Mouse (Mus musculus): ENCODE measurements around the gene Auts2. TPM values are rescaled to one million over a fixed set of nuclear protein-coding genes. Genes with fewer than 3 reads are reported as not detected.

Auts2 gene
- polyA plus RNA-seq, 1 experiment, result 10.4 TPM

- Histone ChIP-seq H3K27ac (ENCODE audit: insufficient read depth, low read depth, low read length) (no peak overlapping the region), H3K27me3 (ENCODE audit: control insufficient read depth, insufficient read depth, low read length) (no peaks in the 10 kb centered on the region), H3K36me3 (ENCODE audit: control insufficient read depth, insufficient read depth, low read length) (no peaks in the 10 kb centered on the region), H3K4me1 (ENCODE audit: control insufficient read depth, insufficient read depth, insufficient read length, low read length) (no peaks in the 10 kb centered on the region), H3K4me3 (ENCODE audit: low read depth, low read length) (no peak overlapping the region)
- 86% methylated on average over 7 of the region's 7 CpGs for WGBS
- TF ChIP-seq CTCF (IDR thresholded peaks at IDR 0.05; ENCODE audit: extremely low read depth, insufficient read length, insufficient replicate concordance, low read depth, low read length), result no peak
- TF ChIP-seq POLR2A (IDR thresholded peaks at IDR 0.05; ENCODE audit: low read depth, low read length), result no peak
Measured at GRCm38 (mm10) chr5:131948571-131949151, 594.5 kb downstream of the Auts2 start.

DNA sequence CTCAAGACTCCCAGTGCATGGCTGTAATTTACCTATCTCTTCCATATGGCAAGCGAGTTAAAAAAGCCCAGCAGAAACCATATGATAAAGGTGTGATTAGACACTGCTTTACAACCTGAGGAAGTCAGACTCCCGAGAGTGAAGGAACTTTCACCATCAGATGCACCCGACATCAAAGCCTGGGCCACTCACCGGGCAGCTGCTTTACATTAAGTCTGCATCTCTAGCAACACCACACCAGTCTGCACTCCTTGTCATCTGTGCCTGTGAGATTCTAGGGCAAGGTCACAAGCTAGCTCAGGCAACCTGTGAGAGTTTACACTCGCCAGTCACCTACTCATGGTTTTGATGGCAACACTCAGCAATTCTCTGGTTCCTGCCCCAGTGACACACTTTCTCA is 596.3 kb downstream of the Auts2 start:
- TF ChIP-seq POLR2A (IDR thresholded peaks at IDR 0.05; ENCODE audit: low read depth, low read length) (no peak), CTCF (IDR thresholded peaks at IDR 0.05; ENCODE audit: extremely low read depth, insufficient read length, insufficient replicate concordance, low read depth, low read length) (no peak)
- no peak overlapping the region for H3K27ac ChIP-seq (ENCODE audit: insufficient read depth, low read depth, low read length)
- no peaks in the 10 kb centered on the region for H3K4me1 ChIP-seq (ENCODE audit: control insufficient read depth, insufficient read depth, insufficient read length, low read length)
- no peaks in the 10 kb centered on the region for H3K27me3 ChIP-seq (ENCODE audit: control insufficient read depth, insufficient read depth, low read length)
- no peak overlapping the region for H3K4me3 ChIP-seq (ENCODE audit: low read depth, low read length)
- no peaks in the 10 kb centered on the region for H3K36me3 ChIP-seq (ENCODE audit: control insufficient read depth, insufficient read depth, low read length)
- 74% methylated on average over 5 of the region's 5 CpGs for WGBS

DNA sequence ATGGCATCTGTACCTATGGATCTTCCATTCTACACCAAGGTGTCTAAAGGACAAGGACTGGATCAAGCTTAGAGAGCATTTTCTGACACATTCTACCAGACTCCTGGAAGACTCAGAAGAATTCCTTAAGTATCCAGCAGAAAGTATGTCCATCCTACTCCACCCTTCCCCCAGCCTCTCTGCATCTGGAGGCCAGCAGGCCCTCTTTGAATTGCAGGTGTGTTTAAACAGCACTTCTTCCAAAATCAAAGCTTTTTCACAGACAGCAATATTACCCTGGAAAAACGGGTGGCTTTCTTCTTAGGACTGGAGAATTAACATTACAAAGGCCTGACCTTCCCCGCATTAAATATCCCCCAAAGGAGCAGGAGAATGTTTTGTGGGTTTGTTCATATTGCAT is 598.4 kb downstream of the Auts2 start:
- 82% methylated on average over 2 of the region's 2 CpGs for WGBS
- TF ChIP-seq CTCF (IDR thresholded peaks at IDR 0.05; ENCODE audit: extremely low read depth, insufficient read length, insufficient replicate concordance, low read depth, low read length), result no peak
- no peak for TF ChIP-seq POLR2A (IDR thresholded peaks at IDR 0.05; ENCODE audit: low read depth, low read length)

GRCm38 (mm10) chr5:131928696-131929095 is 614.4 kb downstream of the Auts2 start:
- Histone ChIP-seq H3K4me1 (ENCODE audit: control insufficient read depth, insufficient read depth, insufficient read length, low read length) (no peaks in the 10 kb centered on the region), H3K27me3 (ENCODE audit: control insufficient read depth, insufficient read depth, low read length) (no peaks in the 10 kb centered on the region), H3K27ac (ENCODE audit: insufficient read depth, low read depth, low read length) (no peak overlapping the region), H3K4me3 (ENCODE audit: low read depth, low read length) (no peak overlapping the region), H3K36me3 (ENCODE audit: control insufficient read depth, insufficient read depth, low read length) (no peaks in the 10 kb centered on the region)
- TF ChIP-seq POLR2A (IDR thresholded peaks at IDR 0.05; ENCODE audit: low read depth, low read length), result no peak
- no peak for TF ChIP-seq CTCF (IDR thresholded peaks at IDR 0.05; ENCODE audit: extremely low read depth, insufficient read length, insufficient replicate concordance, low read depth, low read length)
- 84% methylated on average over 7 of the region's 7 CpGs for WGBS

More for the DNA sequence above, 598.4 kb downstream of the Auts2 start:
- Histone ChIP-seq H3K4me1 (ENCODE audit: control insufficient read depth, insufficient read depth, insufficient read length, low read length) (no peaks in the 10 kb centered on the region), H3K27me3 (ENCODE audit: control insufficient read depth, insufficient read depth, low read length) (no peaks in the 10 kb centered on the region), H3K4me3 (ENCODE audit: low read depth, low read length) (no peak overlapping the region), H3K36me3 (ENCODE audit: control insufficient read depth, insufficient read depth, low read length) (no peaks in the 10 kb centered on the region), H3K27ac (ENCODE audit: insufficient read depth, low read depth, low read length) (no peak overlapping the region)

DNA sequence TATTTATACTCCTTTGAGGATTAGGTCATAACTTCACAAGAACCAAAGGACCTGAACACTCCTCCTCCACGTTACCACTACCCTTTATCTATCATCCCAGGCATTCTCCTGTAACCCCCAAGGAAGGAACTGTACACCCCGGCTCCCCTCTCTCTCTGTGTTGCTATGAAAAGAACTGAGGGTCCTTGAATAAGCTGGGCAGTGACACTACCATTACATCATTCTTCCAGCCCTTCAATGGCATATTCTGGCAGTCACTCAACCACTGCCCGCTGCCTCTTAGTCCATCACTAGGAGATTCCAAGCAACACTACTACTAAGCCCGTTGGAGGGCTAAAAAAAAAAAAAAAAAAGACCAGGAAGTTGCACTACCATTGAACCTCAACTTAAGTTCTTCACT is 620.4 kb downstream of the Auts2 start:
- H3K4me1 ChIP-seq (ENCODE audit: control insufficient read depth, insufficient read depth, insufficient read length, low read length), result no peaks in the 10 kb centered on the region
- no peaks in the 10 kb centered on the region for H3K36me3 ChIP-seq (ENCODE audit: control insufficient read depth, insufficient read depth, low read length)
- no peak for TF ChIP-seq POLR2A (IDR thresholded peaks at IDR 0.05; ENCODE audit: low read depth, low read length)
- H3K4me3 ChIP-seq (ENCODE audit: low read depth, low read length), result no peak overlapping the region
- H3K27me3 ChIP-seq (ENCODE audit: control insufficient read depth, insufficient read depth, low read length), result no peaks in the 10 kb centered on the region
- H3K27ac ChIP-seq (ENCODE audit: insufficient read depth, low read depth, low read length), result no peak overlapping the region
- WGBS, result 70% methylated on average over 4 of the region's 4 CpGs

DNA sequence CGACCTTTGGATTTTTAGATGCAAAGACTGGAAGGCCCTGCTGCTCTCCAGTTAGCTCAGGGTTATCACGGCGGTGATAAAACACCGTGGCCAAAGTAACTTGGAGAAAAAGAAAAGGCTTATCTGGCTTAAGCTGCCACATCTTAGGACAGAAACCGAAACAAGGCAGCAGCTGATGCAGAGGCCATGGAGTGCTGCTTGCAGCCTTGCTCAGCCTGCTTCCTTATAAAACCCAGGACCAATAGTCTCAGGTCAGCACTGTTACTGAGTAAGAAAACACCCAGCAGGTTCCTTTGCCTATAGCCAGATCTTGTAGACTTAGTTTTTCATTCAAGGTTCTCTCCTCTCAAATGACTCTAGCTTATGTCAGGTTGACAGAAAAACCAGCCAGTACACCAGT is 621.0 kb downstream of the Auts2 start:
- TF ChIP-seq CTCF (IDR thresholded peaks at IDR 0.05; ENCODE audit: extremely low read depth, insufficient read length, insufficient replicate concordance, low read depth, low read length) (no peak), POLR2A (IDR thresholded peaks at IDR 0.05; ENCODE audit: low read depth, low read length) (no peak)

GRCm38 (mm10) chr5:131919983-131920777 is 623.0 kb downstream of the Auts2 start:
- Histone ChIP-seq H3K27me3 (ENCODE audit: control insufficient read depth, insufficient read depth, low read length) (no peaks in the 10 kb centered on the region), H3K4me3 (ENCODE audit: low read depth, low read length) (no peak overlapping the region), H3K4me1 (ENCODE audit: control insufficient read depth, insufficient read depth, insufficient read length, low read length) (no peaks in the 10 kb centered on the region), H3K27ac (ENCODE audit: insufficient read depth, low read depth, low read length) (no peak overlapping the region), H3K36me3 (ENCODE audit: control insufficient read depth, insufficient read depth, low read length) (no peaks in the 10 kb centered on the region)
- TF ChIP-seq POLR2A (IDR thresholded peaks at IDR 0.05; ENCODE audit: low read depth, low read length) (no peak), CTCF (IDR thresholded peaks at IDR 0.05; ENCODE audit: extremely low read depth, insufficient read length, insufficient replicate concordance, low read depth, low read length) (no peak)
- 92% methylated on average over 12 of the region's 12 CpGs for WGBS

More for the DNA sequence above, 621.0 kb downstream of the Auts2 start:
- 21% methylated on average over 5 of the region's 5 CpGs for WGBS
- no peaks in the 10 kb centered on the region for H3K4me1 ChIP-seq (ENCODE audit: control insufficient read depth, insufficient read depth, insufficient read length, low read length)
- no peak overlapping the region for H3K27ac ChIP-seq (ENCODE audit: insufficient read depth, low read depth, low read length)
- no peaks in the 10 kb centered on the region for H3K27me3 ChIP-seq (ENCODE audit: control insufficient read depth, insufficient read depth, low read length)
- no peak overlapping the region for H3K4me3 ChIP-seq (ENCODE audit: low read depth, low read length)
- H3K36me3 ChIP-seq (ENCODE audit: control insufficient read depth, insufficient read depth, low read length), result no peaks in the 10 kb centered on the region

All from small intestine, adult 2 months (tissue).